Mouse (Mus musculus) neural tube, embryonic 13.5 days (tissue): ENCODE results near the gene Vgll1. TPM values are rescaled to one million over a fixed set of nuclear protein-coding genes. Genes with fewer than 3 reads are reported as not detected.

Experiments
- ATAC-seq: fragments of 200-750 bp; cut with Nextera tagmentation; 2 replicates; pipeline ENCODE4 v1.8.0; 2017; ENCODE audit warnings: low read depth, mild to moderate bottlenecking, moderate TSS enrichment, moderate library complexity
- H3K27ac ChIP-seq: fragments of 300-500 bp; sonication (generic); replicated peaks from 2 replicates; pipeline ENCODE4 v1.5.1; 2015; ENCODE audit warnings: moderate library complexity, mild to moderate bottlenecking, inconsistent platforms
- H3K27me3 ChIP-seq: fragments of 300-500 bp; sonication (generic); 2 replicates; pipeline ENCODE4 v1.6.1; 2015; ENCODE audit warnings: mild to moderate bottlenecking, inconsistent platforms
- H3K36me3 ChIP-seq: fragments of 300-500 bp; sonication (generic); 2 replicates; pipeline ENCODE4 v1.6.1; 2015; ENCODE audit warnings: mild to moderate bottlenecking, inconsistent platforms
- H3K4me1 ChIP-seq: fragments of 300-500 bp; sonication (generic); replicated peaks from 2 replicates; pipeline ENCODE4 v1.6.1; 2015; ENCODE audit warnings: inconsistent platforms
- H3K4me2 ChIP-seq: fragments of 300-500 bp; sonication (generic); 2 replicates; pipeline ENCODE4 v1.6.1; 2015; ENCODE audit warnings: inconsistent platforms, mild to moderate bottlenecking, moderate library complexity
- H3K4me3 ChIP-seq: fragments of 300-500 bp; sonication (generic); 2 replicates; pipeline ENCODE4 v1.5.1; 2015; ENCODE audit warnings: mild to moderate bottlenecking, inconsistent platforms
- H3K9ac ChIP-seq: fragments of 300-500 bp; sonication (generic); 2 replicates; pipeline ENCODE4 v1.6.1; 2015; ENCODE audit warnings: moderate library complexity, mild to moderate bottlenecking, inconsistent platforms
- H3K9me3 ChIP-seq: fragments of 300-500 bp; sonication (generic); 2 replicates; pipeline ENCODE4 v1.6.1; 2016; ENCODE audit warnings: inconsistent platforms
- WGBS: fragments of 180-500 bp; shearing (Covaris S2); methylation state at CpG from one replicate; pipeline ENCODE4 v1.1.7; 2015; 5-methylcytosine and 5-hydroxymethylcytosine counted together
- polyA plus RNA-seq: library from polyadenylated mRNA; unstranded; fragments of >200 nt; fragmentation: Nextera tagmentation; extraction: Ambion mirVana; gene quantifications from 2 replicates; pipeline ENCODE4 v1.2.1, GENCODE M21; 2015

Vgll1 gene
- not detected in 2 replicates for polyA plus RNA-seq

DNA sequence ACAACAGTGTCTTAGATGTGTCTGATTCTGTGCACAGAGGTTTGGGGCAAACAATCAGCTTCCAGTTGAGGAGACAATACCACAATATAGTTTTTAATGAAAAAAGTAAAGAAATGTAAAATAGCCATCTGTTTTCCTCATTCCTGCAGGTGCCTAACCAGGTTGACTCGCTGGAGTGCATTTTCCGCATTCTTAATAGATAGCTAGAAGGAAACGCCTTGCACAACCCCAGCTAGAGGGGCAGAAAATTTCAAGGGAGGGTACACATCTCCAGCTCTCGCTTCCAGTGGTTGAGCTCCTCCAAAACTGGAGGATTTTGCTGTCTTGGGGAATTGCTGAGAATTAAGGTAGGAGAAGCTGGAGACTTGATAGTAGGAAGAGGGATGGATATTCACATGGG lies at the start of gene Vgll1:
Gene Vgll1 (plus strand): TSS at position 301 of the 400 bp plus-strand sequence.
- WGBS: 85% methylated on average over 4 of the region's 4 CpGs
- no peaks in the 10 kb centered on the region for H3K9me3 ChIP-seq

DNA sequence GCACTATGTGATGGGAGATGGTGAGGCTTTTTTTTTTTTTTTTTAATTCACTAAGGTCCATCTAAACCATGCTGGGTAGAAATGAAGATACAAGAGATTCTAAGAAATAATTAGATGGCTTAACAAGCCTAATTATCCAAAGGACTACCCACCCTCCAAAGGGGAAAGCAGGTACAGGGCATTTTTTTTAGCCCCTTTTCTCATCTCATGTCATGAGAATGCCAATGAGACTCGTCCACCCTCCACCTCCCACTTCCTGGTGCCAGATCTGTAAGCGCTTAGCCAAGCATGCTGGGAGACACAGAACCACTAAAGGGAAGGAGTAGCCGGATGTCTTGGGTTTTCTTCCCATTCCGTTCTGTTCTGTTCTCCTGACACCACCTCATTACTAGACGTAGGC lies 45.1 kb upstream of the Vgll1 start, which contains the start of gene Brs3:
Gene Brs3 (plus strand): TSS at position 301 of the 400 bp plus-strand sequence.
- H3K36me3 ChIP-seq: no peaks in the 10 kb centered on the region
- WGBS: 91% methylated on average over 5 of the region's 5 CpGs
- no peak within 1 kb of the TSS for H3K27ac ChIP-seq

More for the DNA sequence above, at the start of gene Vgll1:
- no peaks in the 10 kb centered on the region for H3K27me3 ChIP-seq
- no peak for ATAC-seq
- no peak within 1 kb of the TSS for H3K9ac ChIP-seq
- no peaks in the 10 kb centered on the region for H3K4me1 ChIP-seq
- H3K36me3 ChIP-seq: no peaks in the 10 kb centered on the region
- no peak within 1 kb of the TSS for H3K4me3 ChIP-seq
- no peak within 1 kb of the TSS for H3K4me2 ChIP-seq
- H3K27ac ChIP-seq: no peak within 1 kb of the TSS

DNA sequence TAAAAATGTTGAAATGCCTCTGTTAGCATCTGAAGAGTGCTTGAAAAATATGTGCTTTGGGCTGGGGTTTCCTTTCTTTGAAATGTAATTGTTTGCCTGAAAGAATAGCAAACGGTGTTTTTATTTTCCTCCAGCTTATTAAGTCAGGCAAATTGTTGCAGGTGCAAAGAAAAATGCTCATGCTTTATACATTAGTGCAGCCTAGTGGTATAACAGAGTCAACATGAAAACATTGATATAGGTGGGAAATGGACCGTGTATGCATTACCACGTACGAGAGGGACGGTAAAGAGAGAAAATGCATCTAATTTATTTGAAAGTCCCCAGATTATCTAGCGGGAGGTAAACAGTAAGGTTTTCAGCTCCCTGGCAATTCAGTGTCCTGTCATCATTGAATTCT lies 44.0 kb upstream of the Vgll1 start:
- Histone ChIP-seq H3K4me3 (no peak overlapping the region), H3K4me2 (no peak overlapping the region), H3K27ac (no peak overlapping the region), H3K27me3 (no peaks in the 10 kb centered on the region), H3K4me1 (no peaks in the 10 kb centered on the region), H3K36me3 (no peaks in the 10 kb centered on the region), H3K9me3 (no peaks in the 10 kb centered on the region), H3K9ac (no peak overlapping the region)
- ATAC-seq: no peak
- WGBS: 84% methylated on average over 6 of the region's 6 CpGs

More for the DNA sequence above, 45.1 kb upstream of the Vgll1 start, which contains the start of gene Brs3:
- no peak for ATAC-seq
- no peak within 1 kb of the TSS for H3K4me2 ChIP-seq
- no peaks in the 10 kb centered on the region for H3K4me1 ChIP-seq
- H3K9me3 ChIP-seq: no peaks in the 10 kb centered on the region
- no peak within 1 kb of the TSS for H3K4me3 ChIP-seq
- no peaks in the 10 kb centered on the region for H3K27me3 ChIP-seq
- no peak within 1 kb of the TSS for H3K9ac ChIP-seq

DNA sequence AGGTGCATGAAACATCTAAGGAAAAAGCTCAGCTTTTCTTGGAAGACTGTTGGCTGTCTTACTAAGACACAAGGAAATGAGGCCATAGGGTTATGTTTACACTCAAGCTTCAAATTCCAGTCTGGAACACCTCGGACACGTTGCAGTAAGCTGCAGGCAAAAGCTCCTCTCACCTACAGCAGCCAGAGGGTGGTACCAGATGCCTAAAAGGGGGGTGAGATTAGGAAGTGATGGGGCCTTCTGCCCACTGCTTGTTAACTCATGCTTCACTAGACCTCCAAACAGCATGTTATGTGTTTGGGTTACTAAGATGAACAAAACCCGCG lies 35.1 kb upstream of the Vgll1 start:
- H3K9ac ChIP-seq: peak overlapping the region; percentile 75
- no peaks in the 10 kb centered on the region for H3K27me3 ChIP-seq
- H3K9me3 ChIP-seq: no peaks in the 10 kb centered on the region
- H3K4me2 ChIP-seq: peak overlapping the region; percentile 48
- H3K36me3 ChIP-seq: peaks cover 8% of the 10 kb centered on the region; the same call in 1 of the 2 replicates
- H3K4me1 ChIP-seq: peaks cover 9% of the 10 kb centered on the region
- peak overlapping the region; percentile 95 for H3K27ac ChIP-seq
- 21% methylated on average over 4 of the region's 4 CpGs for WGBS
- peak overlapping the region; percentile 50 for H3K4me3 ChIP-seq
- peak; percentile 74; the same call in 1 of the 2 replicates for ATAC-seq

DNA sequence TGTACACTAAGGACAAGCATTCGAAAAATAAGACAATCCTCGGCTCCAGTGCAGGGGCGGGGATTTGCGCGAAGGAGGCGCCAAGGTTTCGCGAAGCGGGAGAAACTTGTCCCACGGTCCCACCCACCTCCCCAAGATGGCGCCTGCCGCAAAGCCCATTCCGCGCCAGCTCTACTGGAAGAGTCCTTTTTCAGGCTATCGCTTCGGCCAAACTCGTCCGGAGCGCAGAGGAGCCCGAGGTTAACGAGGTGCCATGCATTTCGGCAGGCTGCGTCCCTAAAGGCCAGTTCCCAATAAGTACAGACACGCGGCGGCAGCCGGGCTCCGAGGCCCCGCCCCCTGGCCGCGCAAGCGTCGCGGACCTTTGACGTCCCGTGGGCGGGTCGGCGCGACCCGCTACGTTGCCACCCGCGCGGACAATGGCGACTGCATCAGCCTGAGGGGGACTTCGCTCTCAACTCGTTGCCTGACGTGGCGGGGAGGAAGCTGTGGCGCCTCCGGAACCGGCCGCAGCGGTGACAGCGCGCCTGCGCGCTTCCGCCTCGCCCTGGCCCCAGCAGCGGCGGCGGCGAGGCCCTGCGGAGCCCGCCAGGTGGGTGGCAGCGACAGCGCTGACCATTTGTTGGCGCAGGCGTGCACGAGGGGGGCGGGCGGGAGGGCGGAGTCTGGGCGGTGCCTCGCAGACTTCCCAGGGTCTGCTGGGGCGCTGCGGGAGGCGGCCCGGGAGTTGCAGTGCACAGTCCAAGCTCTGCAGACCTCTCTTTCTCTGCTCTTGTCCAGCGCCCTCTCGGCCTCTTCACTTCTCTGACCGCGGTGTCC lies 34.5 kb upstream of the Vgll1 start, which contains the start of gene Htatsf1:
Gene Htatsf1 (plus strand): TSS at position 410 of the 819 bp plus-strand sequence.
- H3K4me3 ChIP-seq: peak within 1 kb of the TSS; percentile 50
- H3K27me3 ChIP-seq: no peaks in the 10 kb centered on the region
- H3K9ac ChIP-seq: peak within 1 kb of the TSS; percentile 75
- WGBS: 18% methylated on average over 64 of the region's 85 CpGs
- peaks cover 8% of the 10 kb centered on the region; the same call in 1 of the 2 replicates for H3K36me3 ChIP-seq
- H3K4me2 ChIP-seq: peak within 1 kb of the TSS; percentile 61
- H3K27ac ChIP-seq: peak within 1 kb of the TSS; percentile 95
- peak; percentile 98 for ATAC-seq
- no peaks in the 10 kb centered on the region for H3K9me3 ChIP-seq
- H3K4me1 ChIP-seq: peaks cover 9% of the 10 kb centered on the region

DNA sequence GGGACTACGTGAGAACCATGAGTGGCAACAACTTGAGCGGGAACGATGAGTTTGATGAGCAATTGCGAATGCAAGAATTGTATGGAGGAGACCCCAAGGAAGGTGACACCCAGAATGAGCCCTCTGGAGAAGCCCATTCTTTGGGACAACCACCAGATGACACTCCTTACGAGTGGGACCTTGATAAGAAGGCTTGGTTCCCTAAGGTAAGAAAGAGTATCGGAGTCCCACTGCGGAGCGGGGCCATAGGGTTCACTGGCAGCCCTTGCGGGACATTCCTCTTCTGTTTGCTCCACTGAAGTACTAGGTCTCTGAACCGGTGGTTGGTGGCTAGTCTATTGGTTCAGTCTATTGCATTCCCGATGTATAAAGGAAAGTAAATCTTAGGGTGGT lies 33.9 kb upstream of the Vgll1 start:
- peak overlapping the region; percentile 95 for H3K27ac ChIP-seq
- WGBS: 25% methylated on average over 11 of the region's 11 CpGs
- peak overlapping the region; percentile 50 for H3K4me3 ChIP-seq
- ATAC-seq: no peak; the same call in none of the 2 replicates
- no peaks in the 10 kb centered on the region for H3K27me3 ChIP-seq
- no peaks in the 10 kb centered on the region for H3K9me3 ChIP-seq
- peak overlapping the region; percentile 75 for H3K9ac ChIP-seq
- H3K36me3 ChIP-seq: peaks cover 8% of the 10 kb centered on the region; the same call in 1 of the 2 replicates
- H3K4me1 ChIP-seq: peaks cover 9% of the 10 kb centered on the region
- peak overlapping the region; percentile 61 for H3K4me2 ChIP-seq

DNA sequence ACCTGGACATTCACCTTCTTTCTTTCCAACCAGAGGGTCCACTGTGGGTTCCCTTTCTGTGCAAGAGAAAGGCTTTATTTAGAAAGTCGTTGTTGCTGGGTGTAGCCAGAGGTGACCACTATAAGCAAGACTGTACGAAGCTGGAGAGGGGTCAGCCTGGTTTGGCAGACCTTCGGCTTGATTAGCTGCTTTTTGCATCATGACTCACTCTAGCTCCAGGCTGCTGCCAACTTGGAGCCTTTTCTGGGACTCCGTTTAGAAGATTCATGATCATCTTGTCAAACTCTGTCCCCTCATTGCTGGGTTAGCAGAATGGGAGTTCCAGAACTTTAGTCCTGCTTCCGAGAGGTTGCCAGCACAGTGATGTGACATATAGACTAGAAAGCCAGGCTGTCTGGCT lies 6.4 kb upstream of the Vgll1 start:
- 77% methylated on average over 5 of the region's 5 CpGs for WGBS
- Histone ChIP-seq H3K36me3 (no peaks in the 10 kb centered on the region), H3K27me3 (no peaks in the 10 kb centered on the region), H3K27ac (no peak overlapping the region), H3K4me3 (no peak overlapping the region), H3K9ac (no peak overlapping the region), H3K9me3 (no peaks in the 10 kb centered on the region), H3K4me1 (no peaks in the 10 kb centered on the region), H3K4me2 (no peak overlapping the region)
- no peak for ATAC-seq

DNA sequence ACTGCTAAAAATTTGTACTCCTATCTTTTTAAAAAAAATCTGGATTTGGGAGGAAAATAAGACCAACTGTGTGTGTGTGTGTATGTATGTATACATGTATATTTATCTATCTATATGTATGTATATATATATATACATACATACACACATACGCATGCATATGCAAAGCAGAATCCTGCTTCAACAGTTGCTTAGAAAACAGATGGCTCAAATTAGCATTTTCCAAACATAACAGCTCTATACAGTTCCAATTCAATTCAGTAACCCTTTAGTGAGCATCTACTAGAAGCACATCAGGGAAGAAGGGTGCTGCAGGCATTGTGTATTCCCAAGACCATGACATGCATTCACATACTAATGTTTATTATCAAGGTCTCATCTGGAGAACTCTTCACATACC lies 15.5 kb downstream of the Vgll1 start:
- Histone ChIP-seq H3K4me1 (no peaks in the 10 kb centered on the region), H3K27me3 (no peaks in the 10 kb centered on the region), H3K36me3 (no peaks in the 10 kb centered on the region), H3K9ac (no peak overlapping the region), H3K27ac (no peak overlapping the region), H3K4me3 (no peak overlapping the region), H3K9me3 (no peaks in the 10 kb centered on the region), H3K4me2 (no peak overlapping the region)
- ATAC-seq: no peak
- WGBS: 100% methylated on average over 1 of the region's 1 CpGs

DNA sequence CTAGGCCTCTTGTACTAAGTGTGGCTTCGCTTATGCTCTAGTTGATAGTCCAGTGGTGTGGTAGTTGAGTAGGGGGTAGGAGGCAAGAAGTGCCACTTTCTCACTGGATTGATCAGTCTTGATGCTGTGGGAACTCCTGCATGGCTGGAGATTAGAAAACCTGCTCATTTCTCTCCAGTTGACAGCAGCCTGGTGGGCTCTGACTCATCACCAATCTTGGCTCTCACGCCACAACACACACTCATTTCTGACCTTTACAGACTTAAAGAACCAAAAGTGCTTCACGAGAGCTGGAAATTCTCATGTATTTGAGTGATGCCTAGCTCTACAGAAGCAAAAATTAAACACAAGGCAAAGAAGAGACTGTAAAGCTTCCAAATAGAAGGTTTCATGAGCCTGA lies 19.1 kb downstream of the Vgll1 start:
- Histone ChIP-seq H3K4me1 (no peaks in the 10 kb centered on the region), H3K27ac (no peak overlapping the region), H3K9ac (no peak overlapping the region), H3K9me3 (no peaks in the 10 kb centered on the region), H3K27me3 (no peaks in the 10 kb centered on the region), H3K4me2 (no peak overlapping the region), H3K4me3 (no peak overlapping the region), H3K36me3 (no peaks in the 10 kb centered on the region)
- 90% methylated on average over 3 of the region's 3 CpGs for WGBS
- no peak for ATAC-seq

DNA sequence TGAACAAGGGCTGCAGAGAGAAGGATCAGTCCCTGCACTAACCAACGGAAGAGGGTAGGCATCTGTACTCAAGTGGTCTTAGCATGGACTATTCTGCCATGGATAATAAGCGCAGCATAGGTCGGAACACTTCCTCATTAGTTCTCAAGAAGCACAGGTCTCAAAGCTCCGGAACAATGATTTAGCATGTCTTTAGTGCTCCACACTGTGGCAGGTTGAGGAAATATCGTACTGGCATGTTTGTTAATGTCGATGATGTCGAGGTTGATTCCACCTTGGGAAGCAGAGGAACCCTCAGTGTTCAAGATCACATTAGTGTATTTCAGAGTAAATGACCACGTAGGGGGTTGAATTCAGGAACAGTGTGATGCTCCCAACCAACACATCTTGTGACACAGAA lies 30.2 kb downstream of the Vgll1 start:
- 85% methylated on average over 8 of the region's 8 CpGs for WGBS
- H3K4me1 ChIP-seq: no peaks in the 10 kb centered on the region
- no peaks in the 10 kb centered on the region for H3K27me3 ChIP-seq
- no peak overlapping the region for H3K4me3 ChIP-seq
- H3K36me3 ChIP-seq: no peaks in the 10 kb centered on the region
- ATAC-seq: no peak
- no peak overlapping the region for H3K9ac ChIP-seq
- H3K27ac ChIP-seq: no peak overlapping the region
- H3K9me3 ChIP-seq: no peaks in the 10 kb centered on the region
- H3K4me2 ChIP-seq: no peak overlapping the region

DNA sequence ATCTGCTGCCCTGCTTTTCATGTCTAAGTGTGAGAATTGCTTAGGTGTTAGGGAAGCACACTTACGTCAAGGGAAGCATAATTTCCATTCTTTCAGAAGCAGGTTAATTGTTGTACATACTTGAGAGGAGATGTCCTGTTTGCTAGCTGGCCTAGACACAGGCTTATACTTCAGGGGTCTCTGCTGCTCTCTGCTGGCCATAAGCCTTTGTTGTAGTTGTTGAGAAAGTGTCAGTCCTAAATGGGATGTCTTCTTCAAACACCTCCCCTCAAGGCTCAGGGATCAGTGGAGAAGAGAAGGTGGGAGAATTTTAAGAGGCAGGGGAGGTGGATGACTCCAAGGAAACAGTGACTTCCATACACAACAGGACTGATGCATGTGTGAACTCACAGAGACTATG lies 32.9 kb downstream of the Vgll1 start:
- Histone ChIP-seq H3K4me3 (no peak overlapping the region), H3K27me3 (no peaks in the 10 kb centered on the region), H3K27ac (no peak overlapping the region), H3K36me3 (no peaks in the 10 kb centered on the region), H3K4me2 (no peak overlapping the region), H3K9me3 (no peaks in the 10 kb centered on the region), H3K9ac (no peak overlapping the region), H3K4me1 (no peaks in the 10 kb centered on the region)
- no peak for ATAC-seq
- 83% methylated on average over 1 of the region's 1 CpGs for WGBS

DNA sequence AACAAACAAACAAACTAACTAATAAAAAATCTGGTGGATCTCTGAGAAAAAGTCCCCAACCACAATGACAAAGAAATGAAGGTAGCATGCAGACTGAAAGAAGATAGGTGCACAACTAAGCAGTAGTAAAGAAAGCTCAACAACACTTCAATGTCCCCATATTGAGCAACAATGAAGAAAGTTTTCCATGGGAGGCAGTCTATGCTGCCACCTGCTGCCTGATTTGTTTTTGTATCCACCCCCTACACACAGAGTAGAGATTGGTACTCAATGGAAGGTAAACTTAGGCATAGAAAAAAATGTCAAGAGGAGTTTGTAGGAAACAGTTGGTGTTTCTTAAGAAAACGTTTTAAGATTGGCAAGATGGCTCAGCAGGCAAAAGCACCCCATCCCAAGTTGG lies 42.7 kb downstream of the Vgll1 start:
- no peak overlapping the region for H3K4me3 ChIP-seq
- no peak overlapping the region for H3K4me2 ChIP-seq
- no peak overlapping the region for H3K9ac ChIP-seq
- no peaks in the 10 kb centered on the region for H3K9me3 ChIP-seq
- H3K27me3 ChIP-seq: no peaks in the 10 kb centered on the region
- no peak for ATAC-seq
- H3K36me3 ChIP-seq: no peaks in the 10 kb centered on the region
- H3K4me1 ChIP-seq: no peaks in the 10 kb centered on the region
- 43% methylated on average over 1 of the region's 1 CpGs for WGBS
- no peak overlapping the region for H3K27ac ChIP-seq

DNA sequence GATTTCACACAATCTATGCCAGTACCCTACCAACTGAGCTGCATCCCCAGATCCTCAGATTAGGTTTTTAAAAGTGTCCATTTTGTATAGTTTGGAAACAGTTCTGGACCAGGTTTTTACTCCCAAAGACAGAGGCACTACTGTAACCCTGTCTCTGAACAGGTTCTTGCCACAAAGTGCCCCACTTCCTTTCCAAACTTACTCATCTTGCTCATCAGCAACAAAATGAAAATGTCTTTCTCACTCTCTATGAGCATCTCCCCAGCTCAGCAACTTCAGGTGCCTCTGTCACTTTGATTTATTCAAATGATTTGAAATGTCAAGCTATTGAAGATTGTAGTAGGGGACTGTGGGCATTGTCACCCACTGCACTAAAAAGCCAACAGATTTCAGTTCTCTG lies 49.7 kb downstream of the Vgll1 start:
- Histone ChIP-seq H3K4me1 (no peaks in the 10 kb centered on the region), H3K4me3 (no peak overlapping the region), H3K9ac (no peak overlapping the region), H3K36me3 (no peaks in the 10 kb centered on the region), H3K27ac (no peak overlapping the region), H3K4me2 (no peak overlapping the region), H3K27me3 (no peaks in the 10 kb centered on the region), H3K9me3 (no peaks in the 10 kb centered on the region)
- no peak for ATAC-seq
